Mouse (Mus musculus): ENCODE measurements around the gene Hmgn2. TPM values are rescaled to one million over a fixed set of nuclear protein-coding genes. Genes with fewer than 3 reads are reported as not detected.

Hmgn2 gene
- total RNA-seq, 4 experiments from 2014 or later: 115 to 129 (median 119) TPM

DNA sequence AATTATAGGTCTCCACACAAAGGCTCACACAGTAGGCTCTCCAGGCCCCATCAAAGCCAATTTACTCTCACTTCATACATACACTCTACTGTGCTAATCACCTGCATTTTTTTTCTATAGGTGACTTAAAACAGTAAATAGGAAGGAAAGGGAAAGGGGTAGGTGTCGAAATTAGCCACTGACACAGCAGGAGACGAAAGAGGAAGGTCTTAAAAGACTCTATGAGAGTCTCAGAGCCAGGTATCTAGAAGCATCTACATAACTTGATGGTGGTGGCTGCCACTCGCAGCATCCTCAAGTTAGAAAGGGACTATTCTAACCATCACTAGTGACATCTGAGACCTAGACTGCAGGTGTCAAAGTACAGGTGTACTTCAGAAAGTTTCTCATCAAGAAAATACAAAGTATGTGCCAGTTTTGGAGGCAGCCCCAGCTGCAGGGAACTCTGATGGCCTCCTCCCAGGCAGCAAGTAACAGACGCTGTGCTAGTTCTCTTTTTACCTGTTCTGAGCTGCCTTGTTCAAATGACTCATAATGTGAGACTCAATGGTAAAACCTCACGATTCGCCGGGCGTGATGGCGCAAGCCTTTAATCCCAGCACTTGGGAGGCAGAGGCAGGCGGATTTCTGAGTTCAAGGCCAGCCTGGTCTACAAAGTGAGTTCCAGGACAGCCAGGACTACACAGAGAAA, 9.7 kb upstream of the Hmgn2 start:
- no peak for DNase-seq (ENCODE audit: low spot score in 2 of 2)

DNA sequence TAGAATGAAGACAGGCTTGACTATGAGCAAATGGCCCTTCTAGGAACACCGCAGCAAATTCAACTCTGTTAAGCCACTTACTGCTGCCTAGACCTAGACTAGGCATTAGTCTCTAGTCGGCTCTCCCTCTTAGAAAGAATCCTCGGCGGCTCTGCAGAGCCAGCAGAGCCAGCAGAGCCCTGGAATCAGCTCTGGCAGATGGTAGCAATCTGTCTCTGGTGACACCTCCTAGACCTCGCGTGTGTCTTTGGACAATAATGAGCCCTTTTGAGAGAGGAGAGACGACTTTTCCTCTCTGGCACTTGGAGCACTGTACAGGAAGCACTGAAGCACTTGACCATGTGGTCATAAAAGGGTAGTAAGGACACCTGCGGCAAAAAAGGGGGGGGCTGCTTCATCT, 3.3 kb upstream of the Hmgn2 start:
- DNase-seq (ENCODE audit: low spot score in 2 of 2): no peak

DNA sequence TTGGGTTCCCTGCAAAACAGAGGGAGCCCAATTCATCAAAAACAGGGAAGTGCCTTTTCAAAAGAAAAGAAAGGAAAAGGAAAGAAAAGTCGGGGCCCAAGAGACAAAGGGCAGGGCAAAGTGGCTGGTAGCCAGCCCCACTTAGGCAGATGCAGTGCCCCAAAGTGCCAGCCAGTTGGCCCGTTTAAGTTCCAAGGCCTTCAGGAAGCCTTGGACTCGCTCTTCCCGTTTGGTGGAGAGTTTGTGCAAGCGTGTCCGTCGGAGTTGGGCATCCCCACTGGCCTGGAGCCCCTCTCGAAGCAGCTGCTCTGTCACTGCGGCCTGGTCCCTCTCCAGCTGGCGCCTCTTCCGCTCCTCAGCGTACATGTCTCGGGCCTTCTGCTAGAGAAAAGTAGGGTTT, 2.4 kb upstream of the Hmgn2 start:
- no peak for DNase-seq (ENCODE audit: low spot score in 2 of 2)

DNA sequence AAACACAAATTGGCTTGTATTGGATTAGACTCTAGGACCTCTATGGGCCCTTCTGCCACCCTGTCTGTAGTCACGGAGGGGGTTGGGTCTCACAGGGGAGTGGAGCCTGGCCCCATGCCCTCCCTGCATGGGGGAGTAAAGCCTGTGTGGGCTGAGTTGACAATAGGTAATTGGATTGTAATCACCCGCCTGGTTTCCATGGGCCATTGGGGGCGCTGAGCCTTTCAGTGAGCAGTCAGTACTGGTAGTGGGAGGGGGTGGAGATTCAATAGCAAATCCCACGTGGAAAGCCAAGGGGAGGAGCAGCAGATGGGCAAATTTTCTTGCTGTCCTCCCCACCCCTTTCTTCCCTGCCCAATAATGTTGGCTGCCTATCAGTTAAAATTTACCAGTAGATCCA, 1.7 kb upstream of the Hmgn2 start:
- no peak for DNase-seq (ENCODE audit: low spot score in 2 of 2)

DNA sequence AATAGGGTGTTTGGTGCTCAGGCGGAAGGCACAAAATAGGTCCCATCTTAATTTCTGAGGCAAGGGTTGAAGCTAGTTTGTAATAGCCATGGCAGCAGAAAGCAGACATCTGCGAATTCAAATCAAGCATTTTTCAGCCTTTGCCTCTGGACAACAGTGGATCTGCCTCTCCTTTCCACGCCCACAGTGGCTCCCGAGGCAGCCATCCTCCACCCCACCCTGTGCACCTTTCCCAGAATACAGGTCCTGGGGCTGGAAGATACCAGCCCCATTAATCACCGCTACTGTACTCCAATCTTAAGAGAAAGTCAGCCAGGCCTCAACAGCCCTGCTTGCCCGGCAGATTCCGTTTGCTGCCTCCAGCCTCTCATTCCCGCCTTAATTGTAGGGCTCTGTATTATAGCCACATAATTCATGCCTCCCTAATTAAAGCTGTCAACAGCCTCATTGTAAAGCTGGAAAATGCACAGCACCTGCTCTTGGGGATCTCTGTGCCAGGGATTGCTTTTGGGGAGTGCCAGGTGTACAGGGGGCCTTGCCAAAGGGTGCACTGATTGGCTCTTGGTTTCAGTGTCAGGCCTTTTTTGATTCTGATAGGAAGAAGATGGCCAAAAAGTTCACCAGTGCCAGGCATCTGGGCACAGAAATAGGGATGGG, 792 bp upstream of the Hmgn2 start:
- DNase-seq (ENCODE audit: low spot score in 2 of 2): no peak

DNA sequence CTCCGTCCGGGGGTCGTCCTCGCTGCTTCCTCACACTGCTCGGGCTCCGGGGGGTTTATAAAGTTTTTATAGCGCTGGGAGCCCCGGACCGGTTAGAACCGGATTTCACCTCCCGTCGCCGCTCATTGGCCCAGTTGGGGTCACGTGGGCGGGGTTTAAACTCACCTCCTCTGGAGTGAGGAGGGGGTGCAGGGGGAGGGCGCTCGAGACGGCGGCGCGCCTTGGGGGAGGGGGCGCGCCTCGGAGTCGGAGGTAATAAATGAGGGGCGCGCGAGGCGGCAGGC, 642 bp downstream of the Hmgn2 start:
- peak; percentile 68 to 91 for DNase-seq (ENCODE audit: low spot score in 2 of 2)

DNA sequence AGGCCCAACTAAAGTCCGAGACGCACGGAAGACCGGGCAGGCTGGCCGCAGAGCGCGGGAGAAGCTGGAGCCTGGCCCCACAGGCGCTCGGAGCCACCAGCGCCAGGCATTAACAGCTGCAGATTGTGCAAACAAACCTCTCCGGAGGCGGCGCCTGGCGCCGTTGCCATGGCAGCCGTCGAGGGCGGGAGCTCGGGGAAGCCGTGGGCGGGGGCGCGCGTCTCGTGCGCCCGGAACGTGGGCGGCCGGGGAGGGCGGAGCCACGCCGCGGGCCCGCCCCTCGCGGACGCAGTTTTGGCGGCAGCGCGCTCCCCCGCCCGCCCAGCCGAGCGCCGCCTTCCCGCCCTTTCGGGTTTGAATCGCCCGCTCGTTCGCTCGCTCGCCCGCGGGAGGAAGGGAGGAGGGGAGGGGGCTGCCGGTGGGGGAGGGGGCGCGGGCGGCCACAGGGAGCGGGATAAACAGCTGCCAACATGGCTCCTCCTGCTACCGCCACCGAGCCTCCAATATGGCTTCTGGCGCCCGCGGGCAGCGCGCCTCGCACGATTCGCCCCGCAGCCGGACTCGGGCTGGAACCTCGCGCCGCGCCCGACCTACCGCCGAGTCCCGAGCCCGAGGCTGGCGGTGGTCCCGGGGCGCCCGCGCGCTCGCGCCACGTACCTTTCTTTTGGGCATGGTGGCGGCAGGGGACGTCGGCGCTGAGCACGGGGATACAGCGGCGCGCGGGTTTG, 1.1 kb downstream of the Hmgn2 start:
- peak; percentile 91 to 97 for DNase-seq (ENCODE audit: low spot score in 2 of 2)

DNA sequence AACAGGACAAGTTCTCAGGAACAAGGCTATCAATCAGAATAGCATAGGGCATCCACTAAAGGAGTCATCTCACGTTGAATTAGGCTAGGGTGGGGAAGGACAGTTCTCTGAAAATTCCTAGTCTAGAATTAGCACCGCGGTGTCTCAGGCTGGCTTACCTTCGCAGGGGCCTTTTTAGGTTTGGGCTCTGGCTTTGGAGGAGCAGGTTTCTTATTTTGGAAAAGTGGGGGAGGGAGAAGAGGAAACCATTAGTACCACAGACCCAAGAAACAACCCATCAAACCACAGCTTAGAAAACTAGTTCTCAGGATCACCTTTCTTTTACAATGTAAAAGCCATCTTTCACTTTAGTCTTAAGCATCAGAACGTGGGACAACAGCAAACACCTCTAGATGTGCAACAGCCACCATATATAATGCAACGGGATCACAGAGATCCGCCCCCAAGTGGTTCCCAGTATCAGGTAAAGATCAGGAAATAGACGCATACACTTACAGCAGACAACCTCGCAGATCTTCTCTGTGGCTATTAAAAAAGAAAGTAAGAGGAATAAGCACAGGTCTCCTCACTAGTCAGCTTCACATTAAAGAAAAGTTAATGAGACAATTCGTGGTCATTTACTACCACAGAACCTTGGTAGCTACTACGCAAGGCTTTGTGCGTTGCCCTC, 2.0 kb downstream of the Hmgn2 start:
- no peak for DNase-seq (ENCODE audit: low spot score in 2 of 2)

DNA sequence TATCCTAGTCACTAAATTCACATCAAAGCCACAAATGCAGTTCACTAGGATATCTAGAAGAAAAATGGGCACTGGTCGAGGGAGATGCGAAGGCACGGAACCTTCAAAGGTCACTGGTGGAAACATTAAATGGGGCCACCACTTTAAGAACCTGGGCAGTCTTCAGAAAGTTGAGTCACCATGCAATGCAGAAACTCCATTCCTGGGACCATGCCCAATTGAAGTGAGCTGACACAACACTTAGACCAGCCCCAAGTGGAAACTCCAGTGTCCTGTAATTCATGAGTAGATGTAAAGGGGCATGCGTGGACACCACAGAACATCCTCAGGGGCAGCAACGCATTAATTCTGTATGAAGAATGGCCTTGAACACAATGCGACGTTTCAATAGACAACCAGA, 5.9 kb downstream of the Hmgn2 start:
- no peak for DNase-seq (ENCODE audit: low spot score in 2 of 2)

DNA sequence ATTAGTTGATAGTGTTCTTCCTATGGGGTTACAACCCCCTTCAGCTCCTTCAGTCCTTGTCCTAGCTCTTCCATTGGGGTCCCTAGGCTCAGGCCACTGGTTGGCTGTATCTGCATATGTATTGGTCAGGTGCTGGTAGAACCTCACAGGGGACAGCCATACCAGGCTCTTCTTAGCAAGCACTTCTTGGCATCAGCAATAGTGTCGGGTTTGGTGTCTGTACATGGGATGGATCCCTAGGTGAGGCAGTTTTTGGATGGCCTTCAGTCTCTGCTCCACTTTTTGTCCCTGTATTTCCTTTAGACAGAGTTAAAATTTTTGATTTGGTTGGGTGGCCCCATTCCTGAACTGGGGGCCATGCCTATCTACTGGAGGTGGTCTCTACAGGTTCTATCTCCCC, 9.6 kb downstream of the Hmgn2 start:
- DNase-seq (ENCODE audit: low spot score in 2 of 2): no peak

DNA sequence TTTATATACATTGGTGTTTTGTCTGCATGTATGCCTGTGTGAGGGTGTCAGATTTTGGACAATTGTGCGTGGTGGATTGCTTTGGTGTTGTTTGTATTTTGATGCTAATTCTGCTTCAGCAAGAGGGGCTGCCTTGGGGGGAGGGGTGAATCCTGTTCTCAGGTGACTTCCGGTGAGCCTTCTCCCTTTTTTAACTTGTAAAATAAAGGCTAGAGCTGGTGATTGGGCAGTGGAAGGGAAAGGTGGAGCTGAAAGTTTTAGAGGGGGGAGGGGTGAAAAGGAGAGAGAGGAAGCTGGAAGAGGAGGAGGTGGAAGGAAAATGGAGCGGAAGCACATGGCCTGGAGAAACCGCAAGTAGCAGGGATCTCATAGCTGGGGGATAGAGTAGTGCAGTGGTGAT, 12.1 kb downstream of the Hmgn2 start:
- DNase-seq (ENCODE audit: low spot score in 2 of 2): no peak

DNA sequence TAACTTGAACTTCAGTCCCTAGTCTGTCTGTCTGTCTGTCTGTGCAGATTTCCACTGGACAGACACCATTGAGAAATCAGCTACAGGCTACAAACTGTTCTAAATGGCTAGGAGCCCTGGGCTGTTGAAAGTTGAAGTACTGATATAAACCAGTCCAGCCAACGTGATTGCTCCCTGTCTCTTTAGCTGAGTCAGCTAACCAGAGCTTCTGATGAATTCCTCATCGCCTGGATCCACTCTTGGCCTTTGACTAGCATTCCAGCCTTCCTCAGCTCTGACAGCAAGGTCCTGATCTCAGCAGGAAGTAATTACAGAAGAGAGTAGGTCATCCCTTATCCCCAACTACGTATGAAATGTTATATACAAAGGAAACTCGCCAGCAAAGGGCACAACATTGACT, 21.7 kb downstream of the Hmgn2 start:
- DNase-seq (ENCODE audit: low spot score in 2 of 2): no peak

DNA sequence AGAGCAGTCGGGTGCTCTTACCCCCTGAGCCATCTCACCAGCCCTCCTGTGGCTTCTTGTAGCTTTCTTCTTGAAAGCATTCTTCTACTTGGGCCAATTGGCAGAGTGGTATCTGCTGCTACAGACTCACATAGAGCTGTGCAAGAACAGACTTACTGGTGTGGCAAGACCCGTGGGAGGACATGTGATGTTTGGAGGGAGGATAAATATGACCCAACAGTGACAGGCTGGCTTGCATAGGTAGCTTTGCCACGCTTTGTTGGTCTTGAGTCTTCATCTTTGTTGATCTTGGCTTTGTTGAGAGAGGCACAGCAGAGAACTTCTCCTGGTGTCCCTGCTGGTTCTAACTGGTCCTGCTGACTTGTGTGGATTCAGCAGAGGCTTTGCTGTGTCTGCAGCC, 24.7 kb downstream of the Hmgn2 start:
- DNase-seq (ENCODE audit: low spot score in 2 of 2): no peak

DNA sequence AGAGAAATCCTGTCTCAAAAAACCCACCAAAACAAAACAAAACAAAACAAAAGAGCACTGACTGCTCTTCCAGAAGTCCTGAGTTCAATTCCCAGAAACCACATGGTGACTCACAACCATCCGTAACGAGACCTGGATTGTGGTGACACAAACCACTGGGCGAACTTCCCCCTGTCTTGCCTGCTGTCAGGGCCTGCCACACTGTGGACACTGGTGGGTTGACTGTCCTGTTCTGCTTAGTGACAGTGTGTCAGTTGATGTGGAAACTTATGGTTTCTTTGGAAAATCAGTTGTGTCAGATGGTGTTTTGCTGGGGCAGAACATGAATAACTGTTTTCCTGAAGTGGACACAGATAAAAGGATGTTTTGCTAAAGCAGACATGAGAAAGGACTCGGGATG, 25.8 kb downstream of the Hmgn2 start:
- no peak for DNase-seq (ENCODE audit: low spot score in 2 of 2)

DNA sequence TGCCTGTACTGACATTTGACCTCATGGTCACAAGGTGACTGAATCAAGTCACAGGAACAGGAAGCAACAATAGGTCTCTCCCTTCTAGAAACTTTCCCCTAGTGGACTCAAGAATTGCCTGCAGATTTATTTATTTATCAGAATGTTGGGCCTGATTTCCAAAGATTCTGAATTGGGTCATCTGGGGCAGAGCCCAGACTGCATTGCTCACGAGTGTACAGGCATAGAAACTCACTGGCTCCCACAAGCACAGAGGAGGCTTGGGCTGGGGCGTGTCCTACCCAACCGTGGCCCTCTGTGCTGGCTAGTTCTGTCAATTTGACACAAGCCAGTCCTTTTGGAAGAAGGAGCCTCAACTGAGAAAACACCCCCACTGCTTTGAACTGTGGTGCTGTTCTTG, 26.9 kb downstream of the Hmgn2 start:
- no peak for DNase-seq (ENCODE audit: low spot score in 2 of 2)

DNA sequence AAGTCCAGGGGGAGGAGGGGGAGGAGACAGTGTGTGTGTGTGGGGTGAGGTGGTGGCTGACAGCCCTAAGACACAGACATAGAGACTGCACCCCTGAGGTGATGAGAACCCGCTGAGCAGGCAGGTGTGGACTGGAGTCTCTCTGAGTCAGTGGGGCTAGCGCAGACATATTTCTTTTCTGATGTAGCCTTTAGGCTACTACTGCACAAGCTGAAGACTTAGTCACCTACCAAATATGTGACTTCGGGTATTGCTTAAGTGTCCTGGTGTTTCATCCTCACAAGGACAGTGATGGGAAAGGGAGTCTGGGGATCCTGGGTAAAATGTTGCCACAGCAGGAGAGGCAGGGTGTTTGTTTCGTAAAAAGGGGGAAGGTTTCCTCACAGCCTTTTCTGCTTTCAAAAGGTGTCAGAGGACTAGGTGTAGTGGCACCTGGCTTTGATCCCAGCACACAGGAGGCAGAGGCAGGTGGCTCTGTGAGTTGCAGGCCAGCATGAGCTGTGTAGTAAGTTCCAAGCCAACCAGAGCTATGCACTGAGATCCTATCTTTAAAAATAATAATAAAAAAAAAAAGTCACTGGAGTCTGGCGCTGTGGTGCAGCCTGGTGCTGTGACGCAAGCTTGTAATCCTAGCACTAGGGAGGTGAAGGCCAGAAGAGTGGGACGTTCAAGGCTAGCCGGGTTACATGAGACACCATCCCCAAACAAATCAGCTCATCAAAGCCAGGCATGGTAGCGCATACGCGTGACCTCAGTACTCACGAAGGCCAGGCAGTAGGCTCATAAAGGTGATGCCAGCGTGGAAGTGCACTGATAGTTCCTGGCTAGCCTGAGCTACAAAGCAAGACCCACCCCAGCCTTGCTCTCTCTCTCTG, 27.8 kb downstream of the Hmgn2 start:
- no peak for DNase-seq (ENCODE audit: low spot score in 2 of 2)

DNA sequence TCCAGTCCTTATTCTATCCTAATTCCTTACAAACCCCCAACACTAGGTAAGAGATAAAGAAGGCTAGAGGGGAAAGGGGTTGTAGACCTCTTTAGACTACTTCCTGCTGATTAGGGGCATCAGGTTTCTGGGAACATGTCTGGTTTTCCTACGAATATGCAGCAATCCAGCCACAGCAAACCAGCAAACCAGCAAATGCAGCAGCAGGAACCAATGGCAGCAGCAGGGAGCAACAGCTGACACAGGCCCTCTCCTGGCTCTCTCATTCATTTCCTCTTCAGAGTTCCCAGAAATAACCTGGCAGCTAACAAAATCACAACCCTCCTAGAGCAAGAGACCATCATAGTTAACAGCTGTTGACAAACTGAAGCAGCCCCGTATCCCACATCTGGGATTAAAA, 30.4 kb downstream of the Hmgn2 start:
- DNase-seq (ENCODE audit: low spot score in 2 of 2): no peak

DNA sequence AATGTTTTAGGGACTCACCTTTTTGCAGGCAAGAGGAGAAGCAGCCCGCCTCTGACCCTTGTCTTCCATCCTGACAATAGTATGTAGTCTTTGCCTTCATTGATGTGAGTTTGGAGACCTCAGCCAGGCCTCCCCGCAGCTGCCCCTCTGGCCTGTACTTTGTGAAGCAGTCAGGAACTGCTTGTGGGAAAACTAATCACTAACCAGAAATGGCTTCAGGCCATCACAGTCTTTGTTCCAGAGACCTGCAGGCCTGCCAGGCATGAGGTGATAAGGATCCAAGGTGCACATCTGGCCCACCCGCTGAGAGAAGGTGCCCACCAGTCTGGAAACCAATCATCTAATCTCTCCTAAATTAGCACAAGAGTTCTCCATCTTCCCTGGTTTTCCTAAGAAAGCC, 36.7 kb downstream of the Hmgn2 start:
- DNase-seq (ENCODE audit: low spot score in 2 of 2): no peak

DNA sequence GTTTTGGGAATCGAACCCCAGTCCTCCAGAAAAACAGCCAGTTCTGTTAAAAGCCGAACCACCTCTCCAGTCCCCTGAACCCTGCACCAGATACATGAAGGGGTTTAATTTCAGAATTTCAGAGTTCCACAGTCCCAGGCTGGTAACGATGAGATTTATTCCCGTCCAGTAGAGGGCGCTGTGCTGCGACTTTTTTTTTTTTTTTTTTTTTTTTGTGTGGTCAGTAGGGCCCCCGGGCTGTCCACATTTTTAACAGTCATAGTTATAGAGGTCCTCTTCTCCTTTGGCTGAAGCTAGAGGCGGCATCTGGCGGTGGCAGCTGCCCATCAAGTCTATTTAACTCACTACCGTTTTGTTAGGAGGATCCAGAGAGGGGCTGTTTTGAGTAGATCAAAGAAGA, 37.1 kb downstream of the Hmgn2 start:
- no peak for DNase-seq (ENCODE audit: low spot score in 2 of 2)

DNA sequence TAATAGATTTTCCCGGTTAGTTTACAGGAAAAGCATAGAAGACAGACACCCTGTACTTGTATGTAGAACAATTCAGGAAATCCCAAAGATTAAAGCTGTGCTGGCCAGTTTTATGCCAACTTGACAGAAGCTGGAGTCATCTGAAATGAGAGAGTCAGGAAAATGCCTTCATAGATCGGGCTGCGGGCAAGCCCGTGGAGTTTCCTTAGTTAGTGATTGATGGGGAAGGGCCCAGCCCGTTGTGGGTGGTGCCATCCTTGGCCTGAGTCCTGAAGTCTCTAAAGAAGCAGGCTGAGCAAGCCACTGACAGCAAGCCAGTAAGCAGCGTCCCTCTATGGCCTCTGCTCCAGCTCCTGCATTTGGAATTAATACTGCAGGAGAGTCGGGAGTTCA, 39.2 kb downstream of the Hmgn2 start:
- DNase-seq (ENCODE audit: low spot score in 2 of 2): no peak

DNA sequence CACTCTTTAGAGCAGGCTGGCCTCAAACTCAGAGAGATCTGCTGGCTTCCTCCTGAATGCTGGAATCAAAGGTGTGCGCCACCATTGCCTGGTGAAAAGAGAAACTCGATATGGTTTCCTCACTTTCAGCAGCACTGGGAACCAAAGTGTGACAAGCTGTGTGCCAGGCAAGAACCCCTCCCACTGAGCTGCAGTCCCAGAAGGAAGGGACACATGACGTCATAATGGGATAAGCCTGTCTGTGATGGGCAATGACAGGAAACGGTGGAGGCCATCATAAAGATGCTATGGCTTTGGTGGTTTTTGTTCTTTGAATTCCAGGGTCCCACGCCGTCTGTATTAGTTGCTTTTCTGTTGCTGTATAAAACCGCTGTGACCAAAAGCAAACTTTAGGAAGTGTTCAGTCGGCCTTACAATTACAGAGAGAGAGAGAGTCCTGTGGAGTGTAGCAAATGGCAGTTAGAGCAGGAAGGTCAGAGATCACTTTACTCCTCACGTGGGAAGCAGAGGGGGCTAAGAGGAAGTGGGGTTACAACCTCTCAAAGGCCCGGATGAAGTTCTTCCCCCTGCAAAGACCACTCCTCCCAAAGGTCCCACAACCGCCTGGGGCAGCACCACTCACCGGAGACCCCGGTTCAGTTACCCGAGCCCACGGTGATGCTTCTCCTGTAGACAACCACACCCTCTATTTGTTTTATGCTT, 39.7 kb downstream of the Hmgn2 start:
- no peak for DNase-seq (ENCODE audit: low spot score in 2 of 2)

All from left cerebral cortex, adult 8-10 months (tissue).